Mouse (Mus musculus) embryonic facial prominence, embryonic 15.5 days (tissue): ENCODE results near the gene Olfr725. TPM values are rescaled to one million over a fixed set of nuclear protein-coding genes. Genes with fewer than 3 reads are reported as not detected.

Experiments used
- ATAC-seq: fragments of 200-750 bp; cut with Nextera tagmentation; 2 replicates; pipeline ENCODE4 v1.8.0; 2017; ENCODE audit warnings: low read depth, moderate TSS enrichment; ENCODE audit not compliant: insufficient number of reproducible peaks, low FRiP score, low TSS enrichment
- H3K27ac ChIP-seq: fragments of 300-500 bp; sonication (generic); replicated peaks from 2 replicates; pipeline ENCODE4 v1.5.1; 2015; ENCODE audit warnings: mild to moderate bottlenecking, inconsistent platforms
- H3K27me3 ChIP-seq: fragments of 300-500 bp; sonication (generic); 2 replicates; pipeline ENCODE4 v1.6.1; 2015; ENCODE audit warnings: inconsistent platforms
- H3K36me3 ChIP-seq: fragments of 300-500 bp; sonication (generic); 2 replicates; pipeline ENCODE4 v1.6.1; 2015; ENCODE audit warnings: mild to moderate bottlenecking, inconsistent platforms
- H3K4me1 ChIP-seq: fragments of 300-500 bp; sonication (generic); 2 replicates; pipeline ENCODE4 v1.6.1; 2015; ENCODE audit warnings: inconsistent platforms
- H3K4me2 ChIP-seq: fragments of 300-500 bp; sonication (generic); replicated peaks from 2 replicates; pipeline ENCODE4 v1.6.1; 2015; ENCODE audit warnings: mild to moderate bottlenecking, inconsistent platforms
- H3K4me3 ChIP-seq: fragments of 300-500 bp; sonication (generic); replicated peaks from 2 replicates; pipeline ENCODE4 v1.5.1; 2015; ENCODE audit warnings: mild to moderate bottlenecking, inconsistent platforms
- H3K9ac ChIP-seq: fragments of 300-500 bp; sonication (generic); 2 replicates; pipeline ENCODE4 v1.6.1; 2015; ENCODE audit warnings: inconsistent platforms
- H3K9me3 ChIP-seq: fragments of 300-500 bp; sonication (generic); replicated peaks from 2 replicates; pipeline ENCODE4 v1.6.1; 2016; ENCODE audit warnings: inconsistent platforms
- WGBS: fragments of 180-500 bp; shearing (Covaris S2); methylation state at CpG from one replicate; pipeline ENCODE4 v1.1.7; 2015; 5-methylcytosine and 5-hydroxymethylcytosine counted together
- polyA plus RNA-seq: library from polyadenylated mRNA; unstranded; fragments of >200 nt; fragmentation: Nextera tagmentation; extraction: Ambion mirVana; gene quantifications from 2 replicates; pipeline ENCODE4 v1.2.1, GENCODE M21; 2015

Olfr725 gene
- polyA plus RNA-seq = not detected in 2 replicates

DNA sequence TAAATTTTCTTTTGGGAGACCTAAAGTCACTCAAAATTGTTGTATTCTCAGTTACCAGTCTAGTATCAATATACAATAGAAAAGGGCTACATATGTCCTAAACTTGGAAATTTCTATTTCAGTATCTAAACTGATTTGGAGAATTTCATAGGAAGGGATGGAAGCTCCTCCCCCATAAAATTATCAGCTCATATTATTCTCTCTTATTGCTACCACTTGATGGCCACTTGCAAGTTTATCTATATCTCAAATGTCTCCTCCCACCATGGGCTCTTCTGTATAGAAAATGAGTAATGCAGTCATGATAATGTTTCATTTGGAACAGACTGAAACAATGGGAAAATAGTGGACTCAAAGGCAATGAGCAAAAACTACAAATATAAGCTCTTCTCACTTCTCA is at the start of gene Olfr725:
Olfr725 (minus strand) TSS at position 101 of the 400 bp plus-strand sequence.
- Histone ChIP-seq H3K27ac (no peak within 1 kb of the TSS), H3K27me3 (no peaks in the 10 kb centered on the region), H3K9ac (no peak within 1 kb of the TSS), H3K36me3 (no peaks in the 10 kb centered on the region), H3K4me3 (no peak within 1 kb of the TSS), H3K9me3 (no peaks in the 10 kb centered on the region), H3K4me1 (no peaks in the 10 kb centered on the region), H3K4me2 (no peak within 1 kb of the TSS)
- no peak for ATAC-seq

GRCm38 (mm10) chr14:50062733-50063104 is 22.5 kb upstream of the Olfr725 start:
- H3K9ac ChIP-seq = no peak overlapping the region
- H3K27ac ChIP-seq = peak overlapping the region; percentile 90
- H3K4me2 ChIP-seq = peak overlapping the region; percentile 85
- H3K36me3 ChIP-seq = no peaks in the 10 kb centered on the region
- H3K4me3 ChIP-seq = peak overlapping the region; percentile 74
- 0 out of 2 replicates have a peak, but pooled peaks have one; percentile 12 for ATAC-seq
- WGBS = under 1% methylated on average over 4 of the region's 4 CpGs
- H3K27me3 ChIP-seq = no peaks in the 10 kb centered on the region
- H3K4me1 ChIP-seq = no peaks in the 10 kb centered on the region
- no peaks in the 10 kb centered on the region for H3K9me3 ChIP-seq

GRCm38 (mm10) chr14:50061955-50062732 is 22.0 kb upstream of the Olfr725 start:
- Histone ChIP-seq H3K36me3 (no peaks in the 10 kb centered on the region), H3K9me3 (no peaks in the 10 kb centered on the region), H3K4me2 (peak overlapping the region; percentile 85), H3K9ac (peak overlapping the region; percentile 50), H3K27ac (peak overlapping the region; percentile 90), H3K4me1 (no peaks in the 10 kb centered on the region), H3K4me3 (peak overlapping the region; percentile 74), H3K27me3 (no peaks in the 10 kb centered on the region)
- ATAC-seq = peak; percentile 92
- WGBS = 1% methylated on average over 52 of the region's 52 CpGs

DNA sequence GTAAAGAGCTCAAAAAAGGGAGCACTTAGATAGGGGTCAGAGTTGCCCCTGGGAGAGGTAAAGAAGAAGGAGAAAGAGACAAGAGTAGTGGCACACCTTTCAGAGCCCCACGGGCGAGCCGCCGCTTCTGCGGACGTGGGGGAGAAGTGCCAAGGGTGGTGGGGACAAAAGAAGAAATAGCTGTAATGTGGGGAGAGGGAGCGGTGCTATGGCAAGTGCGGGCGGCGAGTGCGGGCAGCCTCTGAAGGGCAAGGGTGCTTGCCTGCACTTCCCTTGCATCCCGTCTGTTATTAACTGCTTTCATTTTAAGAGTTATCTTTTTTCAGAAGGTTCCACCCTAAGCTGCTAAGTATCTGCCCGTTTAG is 21.4 kb upstream of the Olfr725 start:
- WGBS = 0% methylated on average over 13 of the region's 13 CpGs
- Histone ChIP-seq H3K27ac (peak overlapping the region; percentile 90), H3K36me3 (no peaks in the 10 kb centered on the region), H3K27me3 (no peaks in the 10 kb centered on the region), H3K9me3 (no peaks in the 10 kb centered on the region), H3K4me3 (peak overlapping the region; percentile 74), H3K4me2 (peak overlapping the region; percentile 85), H3K4me1 (no peaks in the 10 kb centered on the region), H3K9ac (peak overlapping the region; percentile 50)
- ATAC-seq = no peak; the same call in 1 of the 2 replicates

DNA sequence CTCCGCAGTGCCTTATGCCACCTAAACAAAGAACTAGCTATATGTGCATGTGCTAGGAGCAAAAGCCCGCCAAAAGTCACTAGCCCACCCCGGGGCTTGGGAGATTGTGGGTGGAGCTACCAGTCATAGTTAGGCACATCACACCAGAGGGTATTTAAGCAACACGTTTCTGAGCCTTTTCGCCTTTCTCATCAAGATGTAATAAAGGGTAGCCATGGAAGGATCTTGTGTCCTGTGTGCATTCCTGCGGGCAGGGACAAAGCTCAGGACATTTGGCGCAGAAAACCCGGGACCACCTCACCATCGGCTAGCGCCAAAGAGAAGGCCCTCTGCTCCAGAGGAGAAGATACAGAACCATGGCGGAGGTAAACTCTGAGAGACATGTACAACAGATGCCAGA is 21.0 kb upstream of the Olfr725 start:
- H3K9me3 ChIP-seq = no peaks in the 10 kb centered on the region
- 13% methylated on average over 11 of the region's 11 CpGs for WGBS
- H3K4me1 ChIP-seq = no peaks in the 10 kb centered on the region
- peak overlapping the region; percentile 74 for H3K4me3 ChIP-seq
- H3K27me3 ChIP-seq = no peaks in the 10 kb centered on the region
- ATAC-seq = no peak
- peak overlapping the region; percentile 50; the same call in 1 of the 2 replicates for H3K9ac ChIP-seq
- no peaks in the 10 kb centered on the region for H3K36me3 ChIP-seq
- peak overlapping the region; percentile 85 for H3K4me2 ChIP-seq
- no peak overlapping the region for H3K27ac ChIP-seq

- H3K9me3 ChIP-seq = no peaks in the 10 kb centered on the region
- no peak overlapping the region for H3K27ac ChIP-seq
- no peak overlapping the region for H3K4me2 ChIP-seq
- H3K9ac ChIP-seq = no peak overlapping the region
- no peaks in the 10 kb centered on the region for H3K36me3 ChIP-seq
- no peak overlapping the region for H3K4me3 ChIP-seq
- ATAC-seq = no peak
- H3K4me1 ChIP-seq = no peaks in the 10 kb centered on the region
- H3K27me3 ChIP-seq = no peaks in the 10 kb centered on the region
- 77% methylated on average over 2 of the region's 2 CpGs for WGBS
Measured at GRCm38 (mm10) chr14:50032041-50032440, 8.1 kb downstream of the Olfr725 start.

DNA sequence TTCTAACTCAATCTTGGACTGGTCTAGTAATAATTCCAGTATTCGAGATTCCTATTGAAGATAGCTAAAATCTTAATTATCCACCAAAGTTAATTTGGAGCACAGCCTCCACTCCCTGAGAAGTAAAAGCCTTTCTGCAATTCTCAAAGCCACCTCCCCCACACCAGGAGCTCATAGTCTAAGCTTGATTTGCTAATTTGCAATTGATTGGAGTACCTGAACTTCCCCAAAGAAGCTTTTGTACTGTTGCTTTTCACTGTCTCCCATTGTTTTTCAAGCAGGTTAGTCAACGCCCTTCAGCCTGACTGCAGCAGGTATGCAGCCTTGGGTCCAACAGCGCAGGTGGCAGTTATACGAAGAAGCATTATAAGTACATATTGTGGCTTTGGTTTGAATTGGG is 8.8 kb downstream of the Olfr725 start:
- no peaks in the 10 kb centered on the region for H3K4me1 ChIP-seq
- H3K9me3 ChIP-seq = no peaks in the 10 kb centered on the region
- H3K9ac ChIP-seq = no peak overlapping the region
- no peak overlapping the region for H3K27ac ChIP-seq
- no peak overlapping the region for H3K4me2 ChIP-seq
- no peak for ATAC-seq
- H3K4me3 ChIP-seq = no peak overlapping the region
- no peaks in the 10 kb centered on the region for H3K27me3 ChIP-seq
- H3K36me3 ChIP-seq = no peaks in the 10 kb centered on the region
- WGBS = 84% methylated on average over 4 of the region's 4 CpGs

GRCm38 (mm10) chr14:50026371-50026770 is 13.8 kb downstream of the Olfr725 start:
- no peak overlapping the region for H3K27ac ChIP-seq
- H3K4me1 ChIP-seq = no peaks in the 10 kb centered on the region
- H3K9me3 ChIP-seq = no peaks in the 10 kb centered on the region
- ATAC-seq = no peak
- H3K27me3 ChIP-seq = no peaks in the 10 kb centered on the region
- 84% methylated on average over 2 of the region's 2 CpGs for WGBS
- H3K4me3 ChIP-seq = no peak overlapping the region
- H3K36me3 ChIP-seq = no peaks in the 10 kb centered on the region
- no peak overlapping the region for H3K4me2 ChIP-seq
- H3K9ac ChIP-seq = no peak overlapping the region

Other genes starting within 250 kb of the Olfr725 start
- gene Olfr722, start 138.4 kb downstream of the Olfr725 start, polyA plus RNA-seq = not detected in 2 replicates
- gene Olfr723, start 108.6 kb downstream of the Olfr725 start, polyA plus RNA-seq = not detected in 2 replicates
- gene Olfr724, start 77.1 kb downstream of the Olfr725 start, polyA plus RNA-seq = not detected in 2 replicates
- 0.11 TPM in 1 of 2 replicates, not detected in the other for gene Olfr726, start 50.6 kb upstream of the Olfr725 start, polyA plus RNA-seq
- 0.08 and 0.09 TPM in 2 replicates for gene Olfr727, start 82.8 kb upstream of the Olfr725 start, polyA plus RNA-seq
- gene Olfr728, start 102.3 kb upstream of the Olfr725 start, polyA plus RNA-seq = not detected in 2 replicates
- gene Olfr729, start 112.5 kb upstream of the Olfr725 start, polyA plus RNA-seq = not detected in 2 replicates
- gene Olfr730, start 147.8 kb upstream of the Olfr725 start, polyA plus RNA-seq = not detected in 2 replicates
- gene Olfr731, start 201.5 kb upstream of the Olfr725 start, polyA plus RNA-seq = not detected in 2 replicates
- gene Olfr732, start 243.8 kb upstream of the Olfr725 start, polyA plus RNA-seq = not detected in 2 replicates